Mouse (Mus musculus): ENCODE results near the gene Npw. TPM values are rescaled to one million over a fixed set of nuclear protein-coding genes. Genes with fewer than 3 reads are reported as not detected.

Gene Npw
- polyA plus RNA-seq, 1 experiment from 2014 or later: 0.29 TPM

- H3K4me3 ChIP-seq (ENCODE audit: low read length): peak within 1 kb of the TSS; percentile 84
- H3K4me2 ChIP-seq (ENCODE audit: low read depth, low read length): peak within 1 kb of the TSS; percentile 68
- peaks cover 10% of the 10 kb centered on the region for H3K36me3 ChIP-seq (ENCODE audit: control insufficient read depth, insufficient read depth, low read length)
- under 1% methylated on average over 73 of the region's 76 CpGs for whole genome bisulfite sequencing
- peak within 1 kb of the TSS; percentile 90 for H3K9ac ChIP-seq (ENCODE audit: low read depth, low read length)
- H3K27me3 ChIP-seq (replicated peaks; ENCODE audit: control insufficient read depth, insufficient read depth, low read length): no peaks in the 10 kb centered on the region
- no peaks in the 10 kb centered on the region for H3K9me3 ChIP-seq (ENCODE audit: control insufficient read depth, low read length)
- H3K4me1 ChIP-seq (ENCODE audit: control insufficient read depth, insufficient read depth, low read length): peaks cover 23% of the 10 kb centered on the region
- peak; percentile 90 for ATAC-seq
- H3K27ac ChIP-seq (ENCODE audit: low read length): peak within 1 kb of the TSS; percentile 90
These were observed 37.9 kb upstream of the Npw start, which contains the start of the genes Gfer and Noxo1 for GRCm38 (mm10) chr17:24696011-24696697. Gene Gfer (minus strand): TSS chr17:24696156. Gene Noxo1 (plus strand): TSS chr17:24696234.

GRCm38 (mm10) chr17:24695326-24696010, 37.2 kb upstream of the Npw start:
- Histone ChIP-seq H3K9ac (ENCODE audit: low read depth, low read length) (peak overlapping the region; percentile 90), H3K9me3 (ENCODE audit: control insufficient read depth, low read length) (no peaks in the 10 kb centered on the region), H3K27me3 (replicated peaks; ENCODE audit: control insufficient read depth, insufficient read depth, low read length) (peaks cover 2% of the 10 kb centered on the region), H3K4me2 (ENCODE audit: low read depth, low read length) (peak overlapping the region; percentile 68), H3K36me3 (ENCODE audit: control insufficient read depth, insufficient read depth, low read length) (peaks cover 8% of the 10 kb centered on the region; the same call in 1 of the 2 replicates), H3K4me3 (ENCODE audit: low read length) (peak overlapping the region; percentile 84), H3K4me1 (ENCODE audit: control insufficient read depth, insufficient read depth, low read length) (peaks cover 23% of the 10 kb centered on the region), H3K27ac (ENCODE audit: low read length) (peak overlapping the region; percentile 90)
- WGBS: 5% methylated on average over 49 of the region's 51 CpGs
- ATAC-seq: peak; percentile 14

DNA sequence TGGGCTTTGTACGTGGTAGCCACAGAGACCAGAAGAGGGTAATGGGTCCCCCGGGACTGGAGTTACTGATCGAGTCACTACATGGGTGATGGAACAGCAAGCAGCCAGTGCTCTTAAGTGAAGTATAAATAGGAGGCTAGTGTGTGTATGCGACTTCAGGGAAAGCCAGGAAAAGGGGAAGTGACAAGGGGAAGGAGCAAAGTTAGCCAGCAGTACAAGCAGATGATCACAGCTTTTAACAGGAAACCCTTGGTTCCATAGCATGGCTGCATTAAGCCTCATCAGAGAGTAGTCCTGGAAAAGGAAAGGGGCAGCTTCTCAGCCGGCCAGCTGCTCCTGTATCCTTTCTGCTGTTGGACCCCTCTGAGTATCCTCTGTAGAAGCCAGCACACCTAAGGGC, 34.1 kb upstream of the Npw start:
- Histone ChIP-seq H3K9me3 (ENCODE audit: control insufficient read depth, low read length) (no peaks in the 10 kb centered on the region), H3K4me2 (ENCODE audit: low read depth, low read length) (no peak overlapping the region), H3K9ac (ENCODE audit: low read depth, low read length) (no peak overlapping the region), H3K27me3 (replicated peaks; ENCODE audit: control insufficient read depth, insufficient read depth, low read length) (peaks cover 30% of the 10 kb centered on the region), H3K36me3 (ENCODE audit: control insufficient read depth, insufficient read depth, low read length) (peaks cover 5% of the 10 kb centered on the region; the same call in 1 of the 2 replicates), H3K4me1 (ENCODE audit: control insufficient read depth, insufficient read depth, low read length) (peaks cover 25% of the 10 kb centered on the region), H3K27ac (ENCODE audit: low read length) (no peak overlapping the region), H3K4me3 (ENCODE audit: low read length) (no peak overlapping the region)
- WGBS: 87% methylated on average over 5 of the region's 5 CpGs
- ATAC-seq: no peak

DNA sequence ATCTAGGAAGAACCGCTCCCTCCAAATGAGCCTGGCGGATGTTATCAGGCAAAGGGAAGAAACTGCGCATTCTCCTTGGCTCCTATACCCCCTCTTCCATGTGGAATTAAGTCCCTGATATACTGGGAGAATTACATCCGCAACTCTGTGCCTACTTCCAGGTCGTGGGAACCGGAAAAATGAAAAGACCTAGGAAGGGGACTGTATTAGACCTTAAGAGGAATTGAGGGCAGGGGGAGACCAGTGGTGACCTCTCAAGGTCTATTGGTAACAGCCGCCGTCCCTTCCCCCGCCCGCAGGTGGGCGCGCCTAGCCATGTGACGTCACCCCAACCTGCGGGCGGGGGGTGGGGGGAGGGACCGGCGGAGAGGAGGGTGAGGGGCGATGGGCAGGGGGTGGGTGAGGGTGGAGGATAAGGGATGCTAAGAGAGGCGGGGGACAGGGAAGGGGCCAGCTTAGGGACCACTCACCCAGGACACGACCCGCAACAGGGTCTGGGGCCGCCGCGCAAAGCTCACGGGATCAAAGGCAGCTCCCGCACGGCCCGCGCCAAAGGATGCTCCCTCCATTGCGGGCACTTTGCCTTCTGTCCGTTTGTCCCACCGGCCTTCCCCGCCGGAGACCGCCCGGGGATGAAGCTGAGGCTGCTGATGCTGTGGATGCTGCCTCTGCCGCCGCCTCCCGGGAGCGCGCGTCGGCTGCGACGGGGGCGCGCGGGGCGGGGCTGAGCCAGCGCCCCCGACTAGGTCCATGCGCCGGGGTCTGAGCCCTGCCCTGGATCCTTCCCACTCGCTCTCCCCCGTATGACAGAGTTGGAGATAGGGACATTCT, 31.2 kb upstream of the Npw start, which contains the start of gene Syngr3:
Syngr3 (minus strand) TSS at position 705 of the 831 bp plus-strand sequence.
- H3K9ac ChIP-seq (ENCODE audit: low read depth, low read length): peak within 1 kb of the TSS; percentile 53
- H3K4me1 ChIP-seq (ENCODE audit: control insufficient read depth, insufficient read depth, low read length): peaks cover 12% of the 10 kb centered on the region
- peaks cover 33% of the 10 kb centered on the region for H3K27me3 ChIP-seq (replicated peaks; ENCODE audit: control insufficient read depth, insufficient read depth, low read length)
- ATAC-seq: no peak
- H3K4me2 ChIP-seq (ENCODE audit: low read depth, low read length): peak within 1 kb of the TSS; percentile 81
- H3K4me3 ChIP-seq (ENCODE audit: low read length): peak within 1 kb of the TSS; percentile 50
- whole genome bisulfite sequencing: 2% methylated on average over 55 of the region's 55 CpGs
- peaks cover 5% of the 10 kb centered on the region; the same call in 1 of the 2 replicates for H3K36me3 ChIP-seq (ENCODE audit: control insufficient read depth, insufficient read depth, low read length)
- no peaks in the 10 kb centered on the region for H3K9me3 ChIP-seq (ENCODE audit: control insufficient read depth, low read length)
- H3K27ac ChIP-seq (ENCODE audit: low read length): no peak within 1 kb of the TSS

GRCm38 (mm10) chr17:24687599-24687998, 29.3 kb upstream of the Npw start:
- WGBS: 19% methylated on average over 23 of the region's 23 CpGs
- Histone ChIP-seq H3K4me3 (ENCODE audit: low read length) (peak overlapping the region; percentile 37), H3K36me3 (ENCODE audit: control insufficient read depth, insufficient read depth, low read length) (0 out of 2 replicates have a peak, but pooled peaks cover 4% of the 10 kb centered on the region), H3K9me3 (ENCODE audit: control insufficient read depth, low read length) (no peaks in the 10 kb centered on the region), H3K9ac (ENCODE audit: low read depth, low read length) (peak overlapping the region; percentile 56), H3K4me2 (ENCODE audit: low read depth, low read length) (peak overlapping the region; percentile 51), H3K27ac (ENCODE audit: low read length) (no peak overlapping the region), H3K27me3 (replicated peaks; ENCODE audit: control insufficient read depth, insufficient read depth, low read length) (peaks cover 33% of the 10 kb centered on the region), H3K4me1 (ENCODE audit: control insufficient read depth, insufficient read depth, low read length) (peaks cover 12% of the 10 kb centered on the region)
- peak; percentile 41 for ATAC-seq

GRCm38 (mm10) chr17:24687146-24687595, 28.9 kb upstream of the Npw start:
- peaks cover 4% of the 10 kb centered on the region for H3K36me3 ChIP-seq (ENCODE audit: control insufficient read depth, insufficient read depth, low read length)
- peaks cover 12% of the 10 kb centered on the region for H3K4me1 ChIP-seq (ENCODE audit: control insufficient read depth, insufficient read depth, low read length)
- H3K9ac ChIP-seq (ENCODE audit: low read depth, low read length): peak overlapping the region; percentile 56
- peaks cover 33% of the 10 kb centered on the region for H3K27me3 ChIP-seq (replicated peaks; ENCODE audit: control insufficient read depth, insufficient read depth, low read length)
- peak overlapping the region; percentile 37 for H3K4me3 ChIP-seq (ENCODE audit: low read length)
- peak overlapping the region; percentile 51 for H3K4me2 ChIP-seq (ENCODE audit: low read depth, low read length)
- ATAC-seq: peak; percentile 73
- WGBS: 3% methylated on average over 25 of the region's 25 CpGs
- no peaks in the 10 kb centered on the region for H3K9me3 ChIP-seq (ENCODE audit: control insufficient read depth, low read length)
- no peak overlapping the region for H3K27ac ChIP-seq (ENCODE audit: low read length)

DNA sequence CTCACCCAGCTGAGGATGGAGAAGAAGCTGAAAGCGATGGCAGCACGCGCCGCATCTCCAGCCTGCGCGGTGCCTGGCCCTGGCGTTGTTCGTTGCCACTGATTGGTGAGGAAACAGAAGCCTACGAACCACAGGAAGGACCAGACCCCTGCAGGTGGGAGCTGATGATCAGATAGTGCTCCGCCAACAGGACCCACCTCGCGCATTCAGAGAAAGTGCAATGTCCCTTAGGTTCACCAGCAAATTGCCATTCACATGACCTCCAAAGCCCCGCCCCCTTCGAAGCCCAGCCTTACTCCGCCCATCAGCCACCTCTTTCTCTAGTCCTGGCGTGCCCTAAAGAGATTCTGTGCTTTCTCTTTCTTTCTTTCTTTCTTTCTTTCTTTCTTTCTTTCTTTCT, 28.3 kb upstream of the Npw start:
- H3K4me3 ChIP-seq (ENCODE audit: low read length): no peak overlapping the region
- H3K27me3 ChIP-seq (replicated peaks; ENCODE audit: control insufficient read depth, insufficient read depth, low read length): peaks cover 33% of the 10 kb centered on the region
- no peaks in the 10 kb centered on the region for H3K9me3 ChIP-seq (ENCODE audit: control insufficient read depth, low read length)
- ATAC-seq: peak; percentile 43
- H3K9ac ChIP-seq (ENCODE audit: low read depth, low read length): no peak overlapping the region
- H3K36me3 ChIP-seq (ENCODE audit: control insufficient read depth, insufficient read depth, low read length): peaks cover 8% of the 10 kb centered on the region
- H3K4me2 ChIP-seq (ENCODE audit: low read depth, low read length): peak overlapping the region; percentile 9; the same call in 1 of the 2 replicates
- peaks cover 12% of the 10 kb centered on the region for H3K4me1 ChIP-seq (ENCODE audit: control insufficient read depth, insufficient read depth, low read length)
- 28% methylated on average over 16 of the region's 16 CpGs for WGBS
- H3K27ac ChIP-seq (ENCODE audit: low read length): no peak overlapping the region

- peak overlapping the region; percentile 72 for H3K27ac ChIP-seq (ENCODE audit: low read length)
- H3K27me3 ChIP-seq (replicated peaks; ENCODE audit: control insufficient read depth, insufficient read depth, low read length): no peaks in the 10 kb centered on the region
- peaks cover 32% of the 10 kb centered on the region for H3K36me3 ChIP-seq (ENCODE audit: control insufficient read depth, insufficient read depth, low read length)
- no peaks in the 10 kb centered on the region for H3K9me3 ChIP-seq (ENCODE audit: control insufficient read depth, low read length)
- H3K9ac ChIP-seq (ENCODE audit: low read depth, low read length): 0 out of 2 replicates have a peak overlapping the region, but pooled peaks have one; percentile 34
- ATAC-seq: peak; percentile 88
- H3K4me1 ChIP-seq (ENCODE audit: control insufficient read depth, insufficient read depth, low read length): peaks cover 1% of the 10 kb centered on the region; the same call in 1 of the 2 replicates
- H3K4me3 ChIP-seq (ENCODE audit: low read length): no peak overlapping the region
- WGBS: 76% methylated on average over 24 of the region's 24 CpGs
- H3K4me2 ChIP-seq (ENCODE audit: low read depth, low read length): peak overlapping the region; percentile 28; the same call in 1 of the 2 replicates
These were observed 19.3 kb upstream of the Npw start for GRCm38 (mm10) chr17:24677500-24678080.

All from intestine, embryonic 16.5 days (tissue).